Mouse (Mus musculus) central nervous system, embryonic 14 days (tissue): Measurements from ENCODE around the gene Ankrd9. TPM values are rescaled to one million over a fixed set of nuclear protein-coding genes. Genes with fewer than 3 reads are reported as not detected.

Experiments used
- polyA plus RNA-seq: library from polyadenylated mRNA; depleted of rRNA; stranded (reverse); fragments of >200 nt; gene quantifications from 2 replicates; pipeline ENCODE4 v1.2.3, GENCODE M21; 2012; rRNA removed

The Ankrd9 gene
- 9.8 and 10.8 TPM in 2 replicates for polyA plus RNA-seq

DNA sequence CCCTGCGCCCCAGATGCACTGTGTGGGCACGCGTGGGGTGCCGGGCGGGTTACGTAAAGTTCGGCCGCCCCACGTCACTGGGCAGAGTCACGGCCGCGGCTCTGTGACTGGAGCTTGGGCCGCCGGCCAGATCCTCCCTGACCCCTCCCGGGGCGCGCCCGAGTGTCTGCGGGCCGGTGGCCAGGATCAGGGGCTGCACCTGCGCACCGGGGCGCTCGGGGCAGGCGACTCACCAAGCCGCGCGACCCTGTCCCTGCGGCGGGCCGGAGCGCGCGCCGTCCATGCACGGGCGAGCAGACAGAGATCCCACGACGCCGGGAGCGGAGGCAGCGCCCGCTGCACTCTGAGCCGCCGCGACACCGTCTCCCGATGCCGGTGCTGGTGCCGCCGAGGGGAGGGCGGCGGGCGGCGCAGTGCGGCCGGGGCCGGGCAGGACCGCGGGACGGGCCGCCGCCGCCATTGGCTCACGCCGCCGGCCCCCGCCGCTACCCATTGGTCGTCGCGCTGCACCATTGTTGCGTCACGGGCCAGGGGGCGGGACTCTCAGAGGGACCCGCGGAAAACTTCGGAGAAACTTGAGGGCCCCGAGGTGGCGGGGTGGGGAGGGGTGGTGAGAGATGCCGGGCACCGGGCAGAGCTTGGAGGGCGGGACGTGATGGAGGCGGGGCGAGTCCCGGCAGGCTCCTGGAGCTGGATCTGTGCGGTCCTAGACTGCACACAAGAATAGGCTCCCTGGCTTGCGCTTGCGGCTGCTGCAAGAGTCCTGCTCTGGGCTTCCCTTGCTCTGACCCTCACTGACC is at the start of gene Ankrd9:
TSS of gene Ankrd9 (minus strand) at position 434 of the 800 bp plus-strand sequence.

Other genes starting within 250 kb of the Ankrd9 start
- gene Wdr20, start 241.1 kb downstream of the Ankrd9 start, polyA plus RNA-seq: 28.5 and 29.9 TPM in 2 replicates
- gene Mok, start 138.1 kb downstream of the Ankrd9 start, polyA plus RNA-seq: 12.3 and 14.3 TPM in 2 replicates
- gene Zfp839, start 128.8 kb downstream of the Ankrd9 start, polyA plus RNA-seq: 3.9 and 5.1 TPM in 2 replicates
- gene Cinp, start 89.9 kb downstream of the Ankrd9 start, polyA plus RNA-seq: 70.3 and 70.5 TPM in 2 replicates
- gene Tecpr2, start 89.8 kb downstream of the Ankrd9 start, polyA plus RNA-seq: 14.8 TPM in 2 replicates
- gene Rcor1, start 60.3 kb upstream of the Ankrd9 start, polyA plus RNA-seq: 17.3 and 19.0 TPM in 2 replicates
- gene Traf3, start 187.3 kb upstream of the Ankrd9 start, polyA plus RNA-seq: 29.4 and 30.1 TPM in 2 replicates
- gene 4930595D18Rik, start 205.5 kb upstream of the Ankrd9 start, polyA plus RNA-seq: 0.09 and 0.22 TPM in 2 replicates